Mouse (Mus musculus): ENCODE results near the gene Elp1.
A peak's percentile ranks its signal among the peaks of the same experiment; 100 is the strongest.

Elp1 gene

DNA sequence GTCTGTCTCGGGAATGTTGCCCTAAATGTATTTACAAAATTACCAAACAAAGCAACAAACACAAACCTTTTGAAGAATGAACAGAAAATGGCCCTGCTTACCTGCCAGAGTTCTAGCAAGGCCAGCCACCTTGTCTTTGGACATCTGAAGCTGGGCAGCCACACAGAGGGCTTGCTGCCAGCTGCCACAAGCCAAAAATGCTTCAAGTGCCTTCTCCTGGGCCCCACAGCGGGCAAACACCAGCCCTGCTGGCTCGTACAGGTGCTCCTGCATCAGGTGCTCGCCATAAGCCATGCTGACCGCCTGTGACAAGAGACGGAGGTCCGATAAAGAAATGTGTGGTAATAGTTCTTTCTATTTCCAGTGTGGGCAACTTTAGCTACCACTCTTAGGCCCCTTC lies 33.2 kb downstream of the Elp1 start:
- DNase-seq (ENCODE audit: low spot score in 2 of 2), result no peak

DNA sequence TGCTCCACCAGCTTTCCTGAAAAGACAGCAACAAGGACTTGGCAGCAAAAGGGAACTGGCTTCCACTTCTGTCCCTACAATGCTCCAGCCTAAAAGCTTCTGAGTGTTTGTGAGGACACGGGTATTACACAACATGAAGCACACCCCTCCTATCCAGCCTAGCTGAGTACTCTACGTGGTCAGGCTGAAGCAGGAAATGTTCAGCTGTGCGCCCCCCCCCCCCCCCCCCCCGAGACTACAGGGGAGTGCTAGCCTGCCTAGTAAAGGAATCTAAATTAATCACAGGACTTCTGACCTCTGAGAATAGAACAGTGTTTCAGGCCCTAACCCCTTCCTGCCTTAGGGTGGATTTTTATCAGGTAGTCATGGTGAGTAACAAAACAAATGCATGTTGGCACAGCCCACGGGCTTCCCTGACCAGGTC lies 34.3 kb downstream of the Elp1 start:
- DNase-seq (ENCODE audit: low spot score in 2 of 2), result no peak

DNA sequence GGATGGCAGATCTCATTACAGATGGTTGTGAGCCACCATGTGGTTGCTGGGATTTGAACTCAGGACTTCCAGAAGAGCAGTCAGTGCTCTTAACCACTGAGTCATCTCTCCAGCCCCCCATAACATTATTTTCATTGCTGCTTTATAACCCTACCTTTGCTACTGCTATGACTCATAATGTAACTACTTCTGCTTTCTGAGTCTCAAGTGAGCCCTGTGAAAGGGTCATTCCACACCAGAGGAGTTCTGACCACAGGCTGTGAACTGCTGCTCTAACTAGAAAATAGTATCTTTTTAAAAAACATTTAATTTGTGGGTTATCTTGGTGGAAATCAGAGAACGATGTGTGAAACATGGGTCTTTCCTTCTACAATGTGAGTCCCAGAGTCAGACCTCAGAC lies 44.4 kb downstream of the Elp1 start:
- DNase-seq (ENCODE audit: low spot score in 2 of 2), result no peak

DNA sequence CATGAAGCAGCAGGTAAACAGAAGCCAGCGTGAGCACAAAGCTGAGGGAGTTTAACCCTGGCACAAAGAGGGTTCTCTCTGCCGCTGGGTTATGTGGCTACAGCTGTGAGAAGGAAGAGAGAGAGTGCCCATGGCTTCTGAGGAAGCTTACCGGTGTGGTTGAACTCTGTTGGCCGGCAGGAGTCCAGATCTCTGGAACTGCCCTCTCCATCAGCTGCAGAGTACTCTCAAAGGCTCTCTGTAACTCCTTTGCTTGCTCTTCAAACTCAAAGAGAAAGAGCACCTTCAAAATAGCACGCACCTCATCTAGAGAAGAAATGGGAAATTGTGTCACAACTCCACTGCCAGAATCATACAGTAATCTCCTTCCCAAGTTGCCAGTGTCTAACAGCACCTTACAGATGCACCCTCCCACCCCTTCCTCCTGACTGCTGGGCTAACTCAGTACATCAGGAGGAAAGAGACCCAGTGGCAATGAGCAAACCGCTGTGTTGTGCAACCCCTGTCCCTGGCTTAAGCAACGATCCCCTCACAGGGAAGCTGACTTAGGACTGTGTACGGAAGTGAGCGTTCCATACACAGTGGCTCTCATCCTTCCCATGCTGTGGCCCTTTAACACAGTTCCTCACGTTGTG lies 45.0 kb downstream of the Elp1 start:
- DNase-seq (ENCODE audit: low spot score in 2 of 2), result no peak

DNA sequence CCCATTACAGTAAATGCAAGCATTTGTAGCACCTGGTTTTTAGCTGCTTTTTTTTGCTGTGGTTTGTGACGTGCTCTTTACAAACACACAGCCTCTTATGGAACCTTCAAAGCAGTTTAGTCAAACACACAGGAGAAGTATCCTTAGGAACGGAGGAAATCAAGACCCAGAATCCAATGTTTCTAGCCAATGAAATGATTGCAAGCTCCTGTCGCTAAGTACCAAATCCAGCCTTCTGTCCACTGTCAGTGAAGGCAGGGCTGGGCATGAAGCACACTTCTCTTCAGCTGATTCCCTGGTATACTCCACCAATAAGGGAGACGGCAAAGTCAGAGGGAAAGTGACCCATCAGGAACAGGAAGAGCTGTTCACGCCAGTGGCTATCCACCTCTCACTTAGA lies 46.1 kb downstream of the Elp1 start:
- DNase-seq (ENCODE audit: low spot score in 2 of 2), result no peak

DNA sequence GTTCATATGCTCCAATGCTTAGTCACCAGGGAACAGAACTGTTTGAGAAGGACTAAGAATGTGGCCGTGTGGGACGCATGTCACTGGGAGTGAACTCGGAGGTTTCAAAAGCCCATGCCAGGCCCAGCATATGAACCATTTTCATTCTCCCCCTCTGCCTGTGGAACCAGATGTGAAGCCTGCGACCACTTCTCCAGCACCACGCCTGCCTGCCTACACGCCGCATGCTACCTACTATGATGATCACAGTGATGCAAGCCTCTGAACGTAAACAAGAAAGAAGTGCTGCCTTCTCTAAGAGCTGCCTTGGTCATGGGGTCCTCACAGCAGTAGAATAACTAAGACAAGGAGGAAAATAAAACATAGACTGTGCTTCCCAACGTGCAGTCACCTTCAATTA lies 54.7 kb downstream of the Elp1 start:
- no peak for DNase-seq (ENCODE audit: low spot score in 2 of 2)

DNA sequence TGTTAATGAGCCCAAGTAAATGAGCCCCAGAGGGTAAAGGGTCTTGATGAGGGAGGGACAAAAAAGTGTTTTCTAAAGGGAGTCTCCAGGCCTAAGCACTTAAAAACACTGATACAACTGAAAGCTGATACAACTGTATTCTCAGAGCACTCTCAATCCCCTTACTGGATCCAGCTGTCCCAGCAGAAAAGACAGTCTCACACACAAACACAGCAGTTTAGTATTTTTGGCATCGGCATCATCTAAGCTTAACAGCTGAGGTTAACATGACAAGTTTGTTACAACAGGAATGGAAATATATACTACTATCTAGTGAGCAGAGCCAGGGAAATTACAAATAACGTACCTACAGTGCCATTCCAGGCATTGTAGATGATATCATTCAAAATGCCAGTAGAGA lies 55.8 kb downstream of the Elp1 start:
- no peak for DNase-seq (ENCODE audit: low spot score in 2 of 2)

DNA sequence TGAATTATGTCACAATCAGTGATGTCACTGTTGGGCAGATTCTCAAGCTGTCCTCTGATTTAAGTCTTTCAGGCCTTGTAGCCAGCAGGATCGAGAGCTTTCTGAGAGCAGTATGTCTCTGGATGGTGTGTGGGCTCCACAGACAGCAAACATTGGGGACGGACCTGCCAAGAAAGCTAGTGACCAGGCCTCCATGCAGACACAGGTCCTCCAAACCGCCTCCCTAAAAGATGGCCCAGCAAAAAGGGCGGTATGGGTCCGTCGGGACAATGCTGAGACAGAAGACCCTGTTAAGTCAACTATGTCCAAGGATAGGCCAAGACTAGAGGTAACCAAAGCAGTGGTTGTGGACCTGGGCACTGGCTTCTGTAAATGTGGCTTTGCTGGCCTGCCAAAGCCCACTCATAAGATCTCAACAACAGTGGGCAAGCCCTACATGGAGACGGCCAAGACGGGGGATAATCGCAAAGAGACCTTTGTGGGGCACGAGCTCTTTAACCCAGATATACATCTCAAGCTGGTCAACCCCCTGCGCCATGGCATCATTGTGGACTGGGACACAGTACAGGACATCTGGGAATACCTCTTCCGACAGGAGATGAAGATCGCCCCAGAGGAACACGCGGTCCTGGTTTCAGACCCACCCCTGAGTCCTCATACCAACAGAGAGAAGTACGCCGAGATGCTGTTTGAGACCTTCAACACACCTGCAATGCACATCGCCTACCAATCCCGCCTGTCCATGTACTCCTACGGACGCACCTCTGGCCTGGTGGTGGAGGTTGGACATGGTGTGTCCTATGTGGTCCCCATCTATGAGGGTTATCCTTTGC lies 58.6 kb downstream of the Elp1 start, which contains the start of gene Actl7a:
TSS of gene Actl7a (plus strand) at position 51 of the 833 bp plus-strand sequence.
- no peak for DNase-seq (ENCODE audit: low spot score in 2 of 2)

DNA sequence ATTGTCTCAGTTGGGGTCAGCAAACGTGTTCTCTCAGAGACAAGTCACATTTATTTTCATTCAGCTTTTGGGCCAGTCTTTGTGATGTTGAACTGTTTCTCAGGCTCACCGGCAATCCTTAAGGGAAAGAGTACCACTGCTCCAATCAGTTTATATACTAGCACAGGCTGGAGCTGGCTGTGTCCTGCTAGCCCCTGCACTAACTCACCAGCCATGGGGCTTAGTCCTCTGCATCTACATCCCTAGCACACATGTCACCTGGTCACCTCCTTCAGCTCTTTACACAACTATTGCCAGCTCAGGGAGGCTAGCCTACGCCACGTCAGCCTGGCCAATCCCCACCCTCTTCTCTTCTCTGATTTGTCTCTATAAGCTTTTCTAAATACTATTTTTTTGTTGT lies 59.4 kb downstream of the Elp1 start:
- DNase-seq (ENCODE audit: low spot score in 2 of 2), result no peak

DNA sequence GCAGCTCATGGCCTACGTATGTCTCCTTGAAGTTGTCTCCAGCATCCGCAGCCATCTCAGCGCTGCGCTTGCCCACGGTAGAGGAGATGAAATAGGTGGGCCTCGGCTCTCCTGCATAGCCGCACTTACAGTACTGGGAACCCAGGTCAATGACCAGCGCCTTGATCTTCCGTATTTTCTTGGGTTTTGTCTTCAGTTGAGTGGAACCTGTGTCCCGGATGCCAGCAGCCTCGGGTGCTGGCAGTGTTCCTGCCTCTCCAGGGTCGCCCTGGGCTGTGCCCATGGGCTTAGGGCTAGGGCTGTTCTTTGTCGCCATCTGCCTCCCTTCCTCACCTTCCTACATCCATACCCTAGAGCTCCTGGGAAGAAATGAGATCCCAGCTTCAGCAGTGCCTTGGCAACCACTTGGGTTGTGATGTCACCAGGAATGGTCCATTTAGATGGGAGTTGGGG lies 61.1 kb downstream of the Elp1 start, which contains the start of gene Actl7b:
TSS of gene Actl7b (minus strand) at position 403 of the 453 bp plus-strand sequence.
- no peak for DNase-seq (ENCODE audit: low spot score in 2 of 2)

DNA sequence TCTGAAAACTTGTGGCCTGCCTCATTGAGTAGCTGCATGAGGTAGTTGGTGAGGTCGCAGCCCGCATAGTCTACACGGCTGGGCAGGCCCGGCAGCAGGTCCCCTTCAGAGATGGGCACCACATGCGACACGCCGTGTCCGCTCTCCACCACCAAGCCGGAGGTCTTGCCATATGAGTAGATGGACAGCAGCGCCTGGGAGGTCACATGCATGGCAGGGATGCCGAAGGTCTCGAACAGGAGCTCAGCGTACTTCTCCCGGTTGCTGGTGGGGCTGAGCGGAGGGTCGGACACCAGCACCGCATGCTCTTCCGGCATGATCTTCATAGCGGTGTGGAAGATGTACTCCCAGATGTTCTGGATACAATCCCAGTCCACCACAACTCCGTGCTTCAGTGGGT lies 61.5 kb downstream of the Elp1 start:
- DNase-seq (ENCODE audit: low spot score in 2 of 2), result no peak

DNA sequence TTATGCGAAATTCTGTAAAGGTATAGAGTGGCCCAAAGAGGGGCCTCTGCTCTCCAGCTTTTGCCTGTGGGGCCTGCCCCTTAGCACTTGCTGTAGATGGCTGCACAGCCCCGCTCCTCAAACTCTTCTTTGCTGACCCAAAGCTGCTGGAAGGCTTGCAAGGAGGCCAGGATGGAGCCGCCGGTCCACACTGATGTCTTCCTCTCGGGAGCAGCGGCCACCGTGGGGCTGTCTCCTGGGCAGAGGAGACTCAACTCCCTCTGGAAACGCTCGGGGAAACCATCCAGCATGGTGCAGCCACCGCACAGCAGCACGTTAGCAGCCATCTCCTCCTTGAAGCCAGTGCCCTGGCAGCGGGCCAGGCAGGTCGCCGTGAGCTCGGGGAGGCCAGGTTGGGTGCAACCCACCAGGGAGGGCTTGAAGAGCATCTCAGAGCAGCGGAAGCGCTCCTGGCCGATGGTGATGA lies 62.1 kb downstream of the Elp1 start, which contains the start of gene Gm26657:
TSS of gene Gm26657 (plus strand) at position 51 of the 466 bp plus-strand sequence.
- no peak for DNase-seq (ENCODE audit: low spot score in 2 of 2)

DNA sequence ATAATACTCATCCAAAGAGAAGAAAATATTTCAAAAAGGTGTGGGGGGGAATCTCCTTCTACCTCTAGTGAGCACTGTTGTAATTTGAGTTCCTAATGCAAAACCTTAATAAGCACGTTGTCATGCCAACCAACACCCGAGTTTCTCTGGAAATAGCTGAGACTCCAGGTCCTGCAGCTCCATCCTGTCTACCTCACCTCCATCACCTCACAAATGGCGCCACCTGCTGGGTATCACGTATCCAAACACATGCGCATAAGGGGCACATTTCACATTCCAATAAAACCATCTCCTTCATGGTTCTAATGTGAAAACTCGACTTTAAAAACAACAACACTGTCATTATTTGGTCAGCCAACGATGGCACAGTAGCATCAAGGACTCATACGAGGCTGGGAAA lies 76.3 kb downstream of the Elp1 start:
- peak in 1 of 2 experiments; percentile 3 for DNase-seq (ENCODE audit: low spot score in 2 of 2)

DNA sequence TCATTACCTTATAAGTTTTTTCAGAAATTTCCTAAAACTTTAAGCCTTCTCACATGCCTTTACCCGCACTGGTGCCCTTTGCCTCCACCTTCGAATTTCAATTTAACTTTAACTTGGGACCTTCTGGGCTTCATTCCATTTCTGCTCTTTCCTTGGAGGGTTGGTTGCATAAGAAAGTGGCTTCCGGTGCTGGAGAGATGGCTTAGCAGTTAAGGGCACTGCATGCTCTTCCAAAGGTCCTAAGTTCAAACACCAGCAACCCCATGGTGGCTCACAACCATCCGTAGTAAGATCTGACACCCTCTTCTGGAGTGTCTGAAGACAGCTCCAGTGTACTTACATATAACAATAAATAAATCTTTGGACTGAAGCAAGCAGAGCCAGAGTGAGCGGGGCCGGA lies 78.9 kb downstream of the Elp1 start:
- peak in 1 of 2 experiments; percentile 3 for DNase-seq (ENCODE audit: low spot score in 2 of 2)

DNA sequence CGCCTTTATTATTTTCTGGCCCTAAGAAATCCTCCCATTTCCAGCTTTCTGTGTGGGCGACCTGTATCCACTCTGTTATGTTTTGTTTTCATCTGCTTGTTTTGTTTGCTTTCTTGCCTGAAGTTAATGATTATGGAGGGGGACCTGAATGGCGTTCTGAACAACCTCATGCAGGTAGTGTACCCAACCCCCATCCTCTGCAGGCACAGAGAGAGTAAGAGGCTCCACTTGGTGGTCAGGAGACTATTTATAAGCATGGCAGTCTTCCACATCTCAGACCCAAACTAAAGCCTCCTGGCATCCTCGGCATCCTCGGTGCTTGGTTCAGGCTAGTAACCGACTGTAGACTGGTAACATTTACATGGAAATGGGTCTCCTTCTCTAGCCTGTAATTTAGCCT lies 79.8 kb downstream of the Elp1 start:
- no peak for DNase-seq (ENCODE audit: low spot score in 2 of 2)

DNA sequence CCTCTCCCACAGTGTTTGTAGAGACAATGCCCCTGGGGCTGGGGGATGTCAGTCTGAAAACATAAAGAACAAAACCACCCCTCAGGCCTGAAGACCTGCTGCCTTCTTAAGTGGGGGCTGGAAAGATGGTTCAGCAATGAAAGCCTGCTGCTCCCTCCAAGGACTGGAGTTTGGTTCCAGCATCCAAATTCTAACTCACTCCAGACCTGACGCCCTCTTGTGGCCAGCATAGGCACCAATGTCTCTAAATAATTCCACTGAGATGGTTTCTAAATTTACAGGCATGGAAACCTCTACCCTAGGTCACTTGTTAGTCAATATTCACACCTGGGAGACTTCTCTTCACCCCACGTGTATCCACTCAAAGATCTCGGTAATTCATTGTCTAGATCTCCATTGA lies 80.7 kb downstream of the Elp1 start:
- DNase-seq (ENCODE audit: low spot score in 2 of 2), result no peak

DNA sequence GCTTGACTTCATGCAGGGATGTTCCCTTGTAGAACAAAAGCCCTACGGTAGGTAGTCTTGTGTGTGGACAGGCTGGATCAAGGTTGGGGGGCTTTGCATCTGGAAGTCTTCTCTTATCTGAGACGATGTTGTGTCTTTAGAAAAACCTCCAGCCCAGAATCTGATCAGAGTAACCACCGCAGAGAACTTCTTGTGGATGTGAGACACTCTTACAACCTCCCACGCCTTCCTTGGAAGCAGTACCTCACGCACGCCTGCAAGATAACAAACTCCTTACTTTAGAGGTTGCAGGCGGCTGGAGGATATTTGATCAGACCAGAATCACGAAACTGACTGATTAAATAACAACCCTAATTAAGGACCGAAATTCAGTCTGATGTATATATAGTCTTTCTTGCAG lies 81.7 kb downstream of the Elp1 start:
- DNase-seq (ENCODE audit: low spot score in 2 of 2), result no peak

DNA sequence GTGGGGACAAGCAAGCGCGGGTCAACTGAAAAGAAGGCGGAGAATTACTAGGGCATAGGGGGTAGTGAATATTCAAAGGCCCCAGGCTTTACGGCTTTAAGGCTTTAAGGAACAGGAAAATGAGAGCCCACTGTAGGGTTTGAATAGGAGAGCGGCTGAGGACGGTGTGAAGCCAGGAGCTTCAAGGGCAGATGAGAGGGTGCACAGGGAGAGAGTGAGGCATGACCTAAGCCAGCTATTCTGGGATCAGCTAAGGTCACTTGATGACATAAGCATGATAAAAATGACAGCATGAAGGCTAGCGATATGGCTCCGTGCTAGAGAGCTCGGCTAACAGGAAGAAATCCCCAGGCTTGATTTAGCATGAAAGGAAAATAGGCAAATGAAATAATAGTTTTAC lies 82.7 kb downstream of the Elp1 start:
- DNase-seq (ENCODE audit: low spot score in 2 of 2), result no peak

DNA sequence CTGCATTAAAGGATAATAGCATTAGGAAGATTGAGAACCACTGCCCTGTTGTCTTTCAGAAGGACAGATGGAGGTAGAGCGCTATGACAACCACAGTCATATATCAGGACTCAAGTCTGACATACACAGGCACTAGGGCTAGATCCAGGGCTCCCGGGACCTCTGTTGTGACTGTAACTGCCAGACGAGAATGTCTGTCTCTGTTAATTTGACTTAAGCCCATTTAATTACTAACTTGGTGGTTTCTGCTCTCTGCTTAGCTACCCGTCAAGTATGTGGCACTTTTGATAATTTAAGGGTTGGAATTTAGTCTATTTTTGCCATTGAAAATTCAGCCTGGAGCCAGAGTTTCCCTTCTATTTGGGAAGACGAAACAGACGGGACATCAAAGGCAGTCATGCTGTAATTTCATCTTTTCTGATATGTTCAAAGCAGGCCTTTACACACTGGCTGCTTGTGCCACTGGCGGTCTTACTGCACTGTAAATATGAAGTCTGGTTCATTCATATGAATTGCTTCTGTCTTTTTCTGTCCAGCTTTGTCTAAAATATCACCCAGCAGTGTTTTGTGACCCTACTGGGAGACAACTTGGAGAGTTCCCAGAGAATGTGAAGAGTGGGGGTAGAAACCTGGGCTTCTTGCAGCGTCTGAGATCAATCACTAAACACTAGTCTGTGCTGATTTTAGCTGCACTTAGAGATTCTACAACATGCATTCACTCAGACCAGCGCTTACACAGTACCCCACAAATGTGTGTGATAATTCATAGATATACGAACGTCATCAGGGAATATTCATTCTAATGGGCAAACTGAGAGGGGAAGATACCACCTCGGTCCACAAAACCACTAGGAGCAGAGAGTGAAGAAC lies 83.3 kb downstream of the Elp1 start:
- DNase-seq (ENCODE audit: low spot score in 2 of 2), result no peak

DNA sequence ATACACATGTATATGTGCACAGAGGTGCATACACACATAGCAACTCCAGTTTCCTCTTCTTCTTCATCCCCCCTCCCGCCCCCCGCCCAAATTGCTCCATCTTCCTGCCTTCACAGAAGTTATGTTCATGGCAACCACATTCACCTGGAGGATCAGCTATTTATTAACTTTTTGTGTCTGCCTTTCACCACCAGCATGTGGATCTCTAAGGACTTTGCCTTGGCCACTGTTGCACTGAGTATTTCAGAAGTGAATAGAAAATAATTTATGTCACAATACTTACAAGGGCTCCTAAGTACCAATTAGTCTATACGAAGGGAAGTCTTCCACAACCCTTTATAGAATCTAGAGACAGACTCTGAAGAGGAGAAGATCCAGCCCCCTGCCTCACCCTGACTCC lies 84.2 kb downstream of the Elp1 start:
- no peak for DNase-seq (ENCODE audit: low spot score in 2 of 2)

DNA sequence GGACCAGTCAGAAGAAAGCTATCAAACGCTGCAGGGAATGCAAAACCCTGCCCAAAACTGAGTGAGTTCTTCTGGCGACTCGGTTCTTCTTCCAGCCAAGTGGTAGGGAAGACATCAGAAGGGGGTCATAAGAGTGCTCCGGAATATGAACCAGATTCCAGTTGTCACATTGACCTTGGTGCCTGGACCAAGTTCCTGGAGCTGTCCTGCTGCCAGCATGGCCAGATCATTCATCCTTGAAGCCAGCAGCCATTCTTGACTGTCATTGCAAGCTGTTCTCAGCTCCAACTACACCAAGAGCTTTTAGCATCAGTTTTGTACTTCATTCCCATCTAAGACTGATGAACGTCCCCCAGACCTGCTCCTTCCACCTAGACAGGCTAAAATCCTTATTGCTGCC lies 85.3 kb downstream of the Elp1 start:
- DNase-seq (ENCODE audit: low spot score in 2 of 2), result no peak

DNA sequence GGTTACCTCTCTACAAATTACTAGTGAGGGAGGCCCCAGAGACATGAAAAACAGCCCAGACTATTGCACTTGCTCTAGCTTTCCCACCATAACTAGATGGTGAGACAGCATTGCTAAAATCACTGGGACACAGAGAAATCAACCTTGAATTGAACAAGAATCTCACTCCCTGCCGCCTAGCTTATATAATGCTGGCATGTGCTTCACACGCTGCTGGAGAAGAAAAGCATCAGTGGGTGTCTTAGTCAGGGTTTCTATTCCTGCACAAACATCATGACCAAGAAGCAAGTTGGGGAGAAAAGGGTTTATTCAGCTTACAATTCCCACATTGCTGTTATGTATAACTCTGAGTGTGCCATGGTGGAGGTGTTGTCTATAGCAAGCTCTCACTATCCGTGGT lies 89.0 kb downstream of the Elp1 start:
- no peak for DNase-seq (ENCODE audit: low spot score in 2 of 2)

Data from frontal cortex, postnatal 25 days (tissue).